8 mouse cellular contexts compared by ENCODE assay signal in genomic region chr7:29126173-29126915, GRCm38 (mm10). TPM values are rescaled to one million over a fixed set of nuclear protein-coding genes. Genes with fewer than 3 reads are reported as not detected.
DNase-seq lines count a peak whose midpoint lies in the region; ATAC-seq and TF ChIP-seq lines count a peak whose summit lies in the region.

No protein-coding gene starts in this region.

- H3K27ac ChIP-seq in limb, embryonic 14.5 days (replicated peaks; ENCODE audit: low read depth, low read length): no peak overlapping the region
- H3K27ac ChIP-seq in neural tube, embryonic 11.5 days (ENCODE audit: low read depth, low read length): no peak overlapping the region

- no peak for ATAC-seq in limb, embryonic 14.5 days (ENCODE audit: low FRiP score, low read depth)
- ATAC-seq in neural tube, embryonic 11.5 days (ENCODE audit: insufficient read depth, low FRiP score, low TSS enrichment): no peak

- no peak overlapping the region for H3K9ac ChIP-seq in limb, embryonic 14.5 days (ENCODE audit: low read depth, low read length, severe bottlenecking)
- H3K9ac ChIP-seq in neural tube, embryonic 11.5 days (ENCODE audit: low read length): no peak overlapping the region

- no peaks in the 10 kb centered on the region for H3K27me3 ChIP-seq in limb, embryonic 14.5 days (ENCODE audit: control insufficient read depth, insufficient read depth, low read length)
- H3K27me3 ChIP-seq in neural tube, embryonic 11.5 days (ENCODE audit: control insufficient read depth, insufficient read depth, low read length): no peaks in the 10 kb centered on the region

- TF ChIP-seq POLR2A in limb, embryonic 14.5 days (IDR thresholded peaks at IDR 0.05; ENCODE audit: borderline replicate concordance, extremely low read depth, insufficient read depth, insufficient read length): no peak

- 0 out of 2 replicates have a peak, but pooled peaks cover 8% of the 10 kb centered on the region for H3K4me1 ChIP-seq in limb, embryonic 14.5 days (ENCODE audit: control insufficient read depth, insufficient read depth, low read length)
- peaks cover 3% of the 10 kb centered on the region; the same call in 1 of the 2 replicates for H3K4me1 ChIP-seq in neural tube, embryonic 11.5 days (ENCODE audit: control insufficient read depth, insufficient read depth, low read length)

- no peak overlapping the region for H3K4me2 ChIP-seq in limb, embryonic 14.5 days (replicated peaks; ENCODE audit: low read depth, low read length, severe bottlenecking)
- no peak overlapping the region for H3K4me2 ChIP-seq in neural tube, embryonic 11.5 days (ENCODE audit: low read depth)

- DNase-seq in left cerebral cortex, adult 18-20 months (ENCODE audit: low spot score in 2 of 2): peak; percentile 33 to 43
- no peak for DNase-seq in left cerebral cortex, adult 8-10 months (ENCODE audit: low spot score in 2 of 2)
- peak; percentile 59 for DNase-seq in MN1 (ENCODE audit: low spot score)
- peak; percentile 53 for DNase-seq in cerebellum, adult 9-10 months
- DNase-seq in heart, postnatal 14 days: peak; percentile 52 to 66
- peak; percentile 40 for DNase-seq in limb, embryonic 14.5 days (ENCODE audit: low spot score)
- peak; percentile 63 for DNase-seq in neural tube, embryonic 11.5 days (ENCODE audit: low spot score)
- peak; percentile 25 for DNase-seq in yolk sac, embryonic 10.5 days (ENCODE audit: low spot score)

- WGBS in limb, embryonic 14.5 days: 13% methylated on average over 7 of the region's 7 CpGs
- WGBS in neural tube, embryonic 11.5 days: 22% methylated on average over 7 of the region's 7 CpGs

- H3K9me3 ChIP-seq in limb, embryonic 14.5 days (ENCODE audit: control insufficient read depth, low read length): no peaks in the 10 kb centered on the region
- H3K9me3 ChIP-seq in neural tube, embryonic 11.5 days (ENCODE audit: control insufficient read depth, low read length): no peaks in the 10 kb centered on the region

- intact Hi-C loops in heart, postnatal 14 days (cut with DNase I): loop anchor here (5.0 kb wide), 2 partner anchors 121 to 171 kb away; partner anchors contain the start of gene 2200002D01Rik

- H3K4me3 ChIP-seq in limb, embryonic 14.5 days (replicated peaks; ENCODE audit: low read length): no peak overlapping the region
- H3K4me3 ChIP-seq in neural tube, embryonic 11.5 days (ENCODE audit: low read depth, low read length): no peak overlapping the region

- no peaks in the 10 kb centered on the region for H3K36me3 ChIP-seq in limb, embryonic 14.5 days (ENCODE audit: control insufficient read depth, insufficient read depth, low read length)
- no peaks in the 10 kb centered on the region for H3K36me3 ChIP-seq in neural tube, embryonic 11.5 days (ENCODE audit: control insufficient read depth, insufficient read depth, low read length)

RNA-seq across cellular contexts. Expression of gene Ryr1, which starts 1.4 kb away (rescaled TPM):
- 1 to 10 TPM; 6.5 to 8.9 TPM for total RNA-seq in left cerebral cortex, adult 18-20 months (2021)
- total RNA-seq in left cerebral cortex, adult 8-10 months (2022): 10 to 100 TPM in 1 of 4 experiments, 1 to 10 TPM in 3; 7.0 to 10.5 (median 9.2) TPM
- under 1 TPM; 0.05 TPM for total RNA-seq in heart, postnatal 14 days (2021)
- polyA plus RNA-seq in limb, embryonic 14.5 days (2012; rRNA removed): 26.5 and 29.2 TPM in 2 replicates
- polyA plus RNA-seq in limb, embryonic 14.5 days (2014; fragmentation: Nextera tagmentation; extraction: Ambion mirVana): 5.9 and 7.7 TPM in 2 replicates
- 2.0 and 2.2 TPM in 2 replicates for polyA plus RNA-seq in neural tube, embryonic 11.5 days (2014; fragmentation: Nextera tagmentation; extraction: Ambion mirVana)

RNA-seq across cellular contexts. Expression of gene Rasgrp4, which starts 8.3 kb away (rescaled TPM):
- total RNA-seq in left cerebral cortex, adult 18-20 months (2021): 1 to 10 TPM; 1.4 TPM
- 1 to 10 TPM in 2 of 4 experiments, under 1 TPM in 2; 0.68 to 1.3 (median 1.1) TPM for total RNA-seq in left cerebral cortex, adult 8-10 months (2022)
- 1 to 10 TPM; 1.0 to 2.0 TPM for total RNA-seq in heart, postnatal 14 days (2021)
- 4.8 and 6.8 TPM in 2 replicates for polyA plus RNA-seq in limb, embryonic 14.5 days (2012; rRNA removed)
- polyA plus RNA-seq in limb, embryonic 14.5 days (2014; fragmentation: Nextera tagmentation; extraction: Ambion mirVana): 0.43 and 1.1 TPM in 2 replicates
- 0.76 and 0.82 TPM in 2 replicates for polyA plus RNA-seq in neural tube, embryonic 11.5 days (2014; fragmentation: Nextera tagmentation; extraction: Ambion mirVana)

RNA-seq across cellular contexts. Expression of gene Fam98c, which starts 29.7 kb away (rescaled TPM):
- 10 to 100 TPM; 33.8 to 40.2 TPM for total RNA-seq in left cerebral cortex, adult 18-20 months (2021)
- total RNA-seq in left cerebral cortex, adult 8-10 months (2022): 10 to 100 TPM; 34.8 to 36.2 (median 35.5) TPM
- total RNA-seq in heart, postnatal 14 days (2021): 10 to 100 TPM; 11.9 to 13.7 TPM
- polyA plus RNA-seq in limb, embryonic 14.5 days (2012; rRNA removed): 18.9 and 22.7 TPM in 2 replicates
- polyA plus RNA-seq in limb, embryonic 14.5 days (2014; fragmentation: Nextera tagmentation; extraction: Ambion mirVana): 15.7 and 17.1 TPM in 2 replicates
- polyA plus RNA-seq in neural tube, embryonic 11.5 days (2014; fragmentation: Nextera tagmentation; extraction: Ambion mirVana): 17.2 and 19.1 TPM in 2 replicates

RNA-seq across cellular contexts. Expression of gene Ggn, which starts 43.7 kb away (rescaled TPM):
- 1 to 10 TPM; 1.6 to 1.9 TPM for total RNA-seq in left cerebral cortex, adult 18-20 months (2021)
- total RNA-seq in left cerebral cortex, adult 8-10 months (2022): 1 to 10 TPM in 1 of 4 experiments, under 1 TPM in 3; 0.54 to 1.7 (median 0.67) TPM
- total RNA-seq in heart, postnatal 14 days (2021): 1 to 10 TPM; 1.0 to 1.3 TPM
- polyA plus RNA-seq in limb, embryonic 14.5 days (2012; rRNA removed): 0.91 and 1.4 TPM in 2 replicates
- polyA plus RNA-seq in limb, embryonic 14.5 days (2014; fragmentation: Nextera tagmentation; extraction: Ambion mirVana): 0.45 and 0.54 TPM in 2 replicates
- polyA plus RNA-seq in neural tube, embryonic 11.5 days (2014; fragmentation: Nextera tagmentation; extraction: Ambion mirVana): 0.34 and 0.46 TPM in 2 replicates

RNA-seq across cellular contexts. Expression of gene Spred3, which starts 43.9 kb away (rescaled TPM):
- total RNA-seq in left cerebral cortex, adult 18-20 months (2021): 10 to 100 TPM; 50.2 to 53.6 TPM
- total RNA-seq in left cerebral cortex, adult 8-10 months (2022): 10 to 100 TPM; 30.7 to 39.6 (median 38.9) TPM
- 1 to 10 TPM in 1 of 2 experiments, under 1 TPM in 1; 0.95 to 1.5 TPM for total RNA-seq in heart, postnatal 14 days (2021)
- 14.2 and 19.4 TPM in 2 replicates for polyA plus RNA-seq in limb, embryonic 14.5 days (2012; rRNA removed)
- 3.5 and 4.2 TPM in 2 replicates for polyA plus RNA-seq in limb, embryonic 14.5 days (2014; fragmentation: Nextera tagmentation; extraction: Ambion mirVana)
- polyA plus RNA-seq in neural tube, embryonic 11.5 days (2014; fragmentation: Nextera tagmentation; extraction: Ambion mirVana): 5.6 and 6.5 TPM in 2 replicates

Comparison
In these comparisons a context has a peak if more than half of its experiments do, and no peak if none do; other contexts are left out.
1. DNase-seq: peak in left cerebral cortex, adult 18-20 months (2 of 2), MN1 (single experiment), cerebellum, adult 9-10 months (single experiment), heart, postnatal 14 days (2 of 2), limb, embryonic 14.5 days (single experiment), neural tube, embryonic 11.5 days (single experiment) and yolk sac, embryonic 10.5 days (single experiment); none in left cerebral cortex, adult 8-10 months (0 of 2).
2. RNA of gene Ryr1, which starts 1.4 kb away (total RNA-seq): 7.0 to 10.5 TPM in left cerebral cortex, adult 8-10 months and 6.5 to 8.9 TPM in left cerebral cortex, adult 18-20 months; 0.05 TPM in heart, postnatal 14 days; every median in the first group is over 4 times any median in the second.